Mouse (Mus musculus) heart, postnatal 4 days (tissue): ENCODE data around the gene Vmn1r41. TPM values are rescaled to one million over a fixed set of nuclear protein-coding genes. Genes with fewer than 3 reads are reported as not detected.

Source experiments
- DNase-seq: peaks from one replicate; pipeline ENCODE4 v3.0.0; 2021
- total RNA-seq, 2 experiments: library from RNA; stranded (reverse); gene quantifications; 2 replicates each; pipeline ENCODE4 v1.2.3; 2021

Gene Vmn1r41
- total RNA-seq = not detected

GRCm38 (mm10) chr6:89740466-89740865 lies at the start of gene Vmn1r41:
Gene Vmn1r41 (plus strand): TSS chr6:89740766.
- DNase-seq = no peak

- no peak for DNase-seq
These were observed 33.9 kb upstream of the Vmn1r41 start for GRCm38 (mm10) chr6:89706624-89707023.

DNA sequence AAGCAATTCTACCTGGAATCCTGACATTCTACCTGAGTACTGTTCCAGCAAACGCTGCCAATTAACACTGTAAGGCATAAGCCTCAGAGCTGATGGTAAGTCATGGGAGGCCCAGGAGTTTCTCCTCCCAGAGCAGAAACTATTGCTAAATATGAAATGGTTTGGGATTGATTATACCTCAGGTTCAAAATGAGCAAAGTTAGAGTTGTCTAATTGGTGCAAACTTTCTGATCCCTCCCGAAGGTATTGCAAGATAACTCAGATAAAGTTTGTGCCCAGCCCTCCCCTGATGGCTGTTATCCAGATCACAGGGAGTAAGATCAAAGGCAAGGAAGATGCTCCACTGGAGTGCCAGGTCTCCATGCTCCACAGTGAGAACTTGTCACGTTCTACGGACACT lies 33.3 kb upstream of the Vmn1r41 start, which contains the start of gene Vmn1r40:
Gene Vmn1r40, plus strand, starts transcription at position 301 of the 400 bp plus-strand sequence.
- DNase-seq = no peak

DNA sequence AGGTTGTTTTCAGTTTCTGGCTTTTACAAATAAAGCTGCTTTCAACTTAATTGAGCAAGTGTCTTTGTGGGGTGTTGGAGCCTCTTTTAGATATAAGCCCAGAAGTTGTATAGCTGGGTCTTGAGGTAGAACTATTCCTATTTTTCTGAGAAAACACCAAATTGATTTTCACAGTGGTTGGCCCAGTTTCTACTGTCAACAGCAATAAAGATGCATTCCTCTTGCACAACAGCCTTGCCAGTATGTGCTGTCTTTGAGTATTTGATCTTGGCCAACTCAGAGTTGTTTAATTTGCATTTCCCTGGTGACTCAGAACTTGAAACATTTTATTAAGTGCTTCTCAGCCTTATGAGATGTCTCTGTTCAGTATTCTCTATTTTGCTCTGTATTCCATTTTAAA lies 22.5 kb upstream of the Vmn1r41 start:
- no peak for DNase-seq

DNA sequence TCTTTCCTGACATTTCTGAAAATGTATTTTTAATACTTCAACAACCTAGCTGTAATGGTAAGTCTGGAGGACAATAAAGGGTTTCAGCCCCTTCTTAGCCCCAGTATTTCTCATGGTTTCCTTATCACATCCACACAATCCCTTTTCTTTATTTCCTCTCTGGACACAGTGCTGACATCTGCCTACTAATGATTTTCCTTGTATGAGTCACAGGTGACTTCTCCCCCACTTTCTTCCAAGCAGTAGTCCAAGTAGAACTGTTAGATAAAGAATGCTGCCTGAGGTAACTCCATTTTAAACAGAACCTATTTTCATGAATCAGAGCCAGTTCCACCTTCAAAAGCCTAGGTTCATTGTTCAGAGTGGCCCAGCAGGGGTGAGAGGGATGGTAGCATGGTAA lies 2.2 kb downstream of the Vmn1r41 start:
- no peak for DNase-seq

DNA sequence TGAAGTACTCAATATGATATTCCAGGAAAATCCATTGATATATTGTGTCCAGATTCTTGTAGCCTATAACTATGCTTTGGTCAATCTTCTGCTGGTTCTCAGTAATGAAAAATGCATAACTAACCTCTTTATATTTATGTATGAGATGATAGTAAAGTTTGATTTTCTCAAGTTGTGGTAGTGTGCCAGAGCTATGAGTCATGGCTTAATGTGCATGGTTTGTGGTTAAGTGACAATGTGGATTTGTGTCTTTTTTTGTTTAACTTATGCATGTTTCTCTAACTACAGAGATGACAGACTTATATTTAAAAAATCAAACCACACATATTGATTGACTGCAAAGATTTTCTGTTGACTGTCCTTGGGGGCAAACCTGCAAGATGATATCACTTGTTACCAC lies 49.7 kb downstream of the Vmn1r41 start:
- no peak for DNase-seq

Other genes starting within 250 kb of the Vmn1r41 start
- 10 to 100 TPM; 18.8 to 19.8 TPM for gene Chchd6, start 145.1 kb upstream of the Vmn1r41 start, total RNA-seq
- 10 to 100 TPM; 27.1 to 27.3 TPM for gene Txnrd3, start 96.8 kb upstream of the Vmn1r41 start, total RNA-seq
- not detected for gene Vmn1r40, start 33.2 kb upstream of the Vmn1r41 start, total RNA-seq
- not detected for gene Vmn1r42, start 135.6 kb downstream of the Vmn1r41 start, total RNA-seq
- gene Vmn1r43, start 135.6 kb downstream of the Vmn1r41 start, total RNA-seq = not detected
- not detected for gene Vmn1r44, start 142.9 kb downstream of the Vmn1r41 start, total RNA-seq
- gene Vmn1r45, start 199.8 kb downstream of the Vmn1r41 start, total RNA-seq = not detected
- gene Vmn1r46, start 228.5 kb downstream of the Vmn1r41 start, total RNA-seq = not detected